Mouse (Mus musculus) adipocyte (in vitro differentiated cells): Measurements from ENCODE around the gene Rapgef6.
"Not testable (repeated sequence)": the region's sequence is repeated elsewhere in the genome, so short reads cannot be mapped to it uniquely, and the experiment has no call there.

Experiments
- DNase-seq: peaks from one replicate; pipeline ENCODE4 v3.0.0-alpha.2; 2016; ENCODE audit warnings: low spot score

Rapgef6 gene

GRCm38 (mm10) chr11:54574741-54575140 is 52.1 kb downstream of the Rapgef6 start:
- no peak for DNase-seq

DNA sequence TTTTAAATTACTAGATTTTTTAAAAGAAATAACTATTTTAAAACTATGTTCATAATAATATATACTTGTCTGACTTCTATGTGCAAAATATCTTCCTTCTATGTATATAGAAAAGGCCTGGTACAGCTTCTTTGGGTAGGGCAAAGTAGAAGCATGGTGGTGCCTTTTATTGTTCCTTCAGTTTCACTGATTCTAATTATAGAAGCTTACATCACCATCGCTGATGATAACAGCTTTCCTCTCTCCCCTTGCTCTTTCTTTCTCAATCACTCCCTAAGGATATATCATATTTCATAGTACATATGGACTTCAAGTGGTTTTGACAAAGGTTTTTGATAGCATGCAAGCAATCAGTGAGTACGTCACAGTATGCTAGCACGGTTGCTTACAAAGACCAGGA is 69.9 kb downstream of the Rapgef6 start:
- no peak for DNase-seq

DNA sequence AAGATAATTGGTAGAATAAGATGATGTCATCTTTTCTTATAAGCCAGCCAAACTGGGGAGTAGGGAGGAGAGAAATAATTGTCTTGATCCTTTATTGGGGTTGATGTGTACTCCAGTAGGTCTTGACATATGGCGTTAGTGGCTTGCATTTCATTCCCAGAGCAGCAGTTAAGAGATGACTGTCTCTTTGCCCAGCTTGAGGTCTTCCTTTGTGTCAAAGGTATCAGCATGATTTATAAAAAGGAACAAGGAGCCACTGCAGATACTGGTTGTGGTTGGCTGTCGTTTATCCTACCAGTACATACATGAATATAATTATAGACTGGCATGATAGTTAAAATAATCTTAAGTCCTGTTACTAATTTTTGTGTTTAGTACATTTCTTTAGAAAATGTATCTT is 71.4 kb downstream of the Rapgef6 start:
- no peak for DNase-seq

DNA sequence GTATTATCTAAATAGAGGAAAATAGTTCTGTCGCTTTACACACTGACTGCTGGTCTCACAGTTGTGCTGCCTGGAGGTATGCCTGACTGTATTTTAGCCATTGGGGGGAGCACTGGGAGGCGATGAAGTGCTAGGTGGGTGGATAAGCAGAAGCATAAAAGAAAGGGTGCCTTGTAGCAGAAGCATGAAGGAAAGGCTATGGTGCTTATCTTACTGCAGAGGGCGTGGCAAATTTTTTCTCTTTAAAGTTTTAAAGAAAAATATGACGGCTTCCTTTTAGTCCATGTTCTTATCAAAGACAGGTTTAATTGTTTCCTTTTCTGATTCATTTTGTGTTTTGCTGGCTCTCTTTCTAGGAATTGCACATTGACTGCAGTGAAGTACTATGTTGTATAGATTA is 72.4 kb downstream of the Rapgef6 start:
- no peak for DNase-seq

GRCm38 (mm10) chr11:54595905-54596555 is 73.4 kb downstream of the Rapgef6 start:
- no peak for DNase-seq

DNA sequence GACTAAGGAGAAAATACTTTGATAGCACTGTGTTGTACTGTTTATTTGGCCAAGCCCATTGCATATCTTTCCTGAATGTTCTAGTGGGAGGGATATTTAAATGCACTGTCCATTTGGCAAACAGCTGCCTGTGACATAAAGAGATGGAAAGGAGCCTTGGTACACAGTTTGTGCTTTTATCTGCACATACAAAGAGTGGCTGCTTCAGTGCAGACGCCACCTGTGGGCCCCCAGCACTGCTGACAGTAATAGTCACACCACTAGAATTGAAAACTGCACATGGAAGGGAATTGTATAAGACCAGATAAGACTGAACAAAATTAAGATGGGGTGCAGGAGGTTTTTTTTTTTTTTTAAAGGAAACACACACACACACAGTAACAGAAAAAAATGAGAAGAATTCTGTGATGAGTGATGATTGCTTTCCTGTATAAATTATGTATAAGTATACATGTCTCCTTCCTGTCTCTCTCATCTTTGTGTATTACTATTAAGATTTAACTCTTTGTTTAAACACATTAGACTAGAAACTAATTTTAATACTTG is 75.3 kb downstream of the Rapgef6 start:
- no peak for DNase-seq

- DNase-seq, result no peak
Measured at GRCm38 (mm10) chr11:54601121-54601520, 78.5 kb downstream of the Rapgef6 start.

- not testable (repeated sequence) for DNase-seq
Measured at GRCm38 (mm10) chr11:54602764-54603163, 80.1 kb downstream of the Rapgef6 start.

DNA sequence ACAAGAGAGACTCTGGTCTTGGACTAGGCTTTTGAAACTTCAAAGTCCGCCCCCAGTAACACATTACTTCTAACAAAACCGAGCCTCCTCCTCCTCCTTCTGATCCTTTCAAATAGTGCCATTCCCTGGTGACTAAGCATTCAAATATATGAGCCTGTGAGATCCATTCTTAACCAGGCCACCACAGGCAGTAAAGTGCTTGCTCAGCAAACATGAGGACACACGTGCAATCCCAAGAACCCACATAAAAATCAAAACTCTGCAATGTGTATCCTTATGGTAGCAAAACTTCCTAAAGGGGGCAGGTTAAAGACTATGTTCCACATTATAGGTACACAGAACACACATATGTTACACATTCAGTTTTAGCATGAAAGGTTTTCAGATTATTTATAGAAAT is 81.8 kb downstream of the Rapgef6 start:
- no peak for DNase-seq

DNA sequence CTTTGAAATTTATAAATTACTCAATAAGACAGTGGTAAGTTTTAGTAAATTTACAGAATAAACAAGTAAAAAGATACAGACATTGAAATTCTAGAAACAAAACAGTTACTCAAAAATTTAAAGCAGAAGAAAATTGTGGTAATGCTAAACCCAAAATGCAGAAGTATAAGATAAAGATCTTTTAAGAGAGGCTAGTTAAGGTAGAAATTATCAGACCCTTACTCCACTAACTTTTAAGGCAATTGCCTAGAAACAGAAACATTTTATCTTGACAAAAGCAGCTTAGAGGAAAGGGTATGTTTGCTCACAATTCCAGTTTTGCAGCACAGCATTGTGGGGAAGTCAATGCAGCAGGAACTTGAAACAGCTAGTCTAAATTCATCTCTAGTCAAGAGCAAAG is 91.0 kb downstream of the Rapgef6 start:
- DNase-seq, result no peak

GRCm38 (mm10) chr11:54614560-54614959 is 91.9 kb downstream of the Rapgef6 start:
- DNase-seq, result no peak

DNA sequence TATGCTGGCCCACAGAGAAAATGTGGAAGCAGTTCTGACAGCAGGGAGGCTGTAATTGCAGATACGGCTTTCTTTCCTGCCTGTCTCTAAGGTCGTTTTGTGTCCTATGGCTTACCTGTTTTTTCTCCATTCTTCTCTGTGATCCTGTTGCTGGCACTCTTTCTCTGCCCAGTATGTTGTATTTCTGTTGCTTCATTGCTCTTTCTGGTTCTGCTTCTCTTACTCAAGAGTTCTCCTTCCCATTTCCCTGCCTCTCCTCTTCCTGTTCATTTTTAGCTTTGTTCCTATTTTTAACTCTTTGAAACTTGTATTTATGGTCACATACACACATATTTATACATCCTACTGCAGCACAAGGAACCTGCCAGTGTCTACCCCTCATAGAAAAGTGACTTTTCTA is 96.2 kb downstream of the Rapgef6 start:
- no peak for DNase-seq

GRCm38 (mm10) chr11:54621725-54622124 is 99.1 kb downstream of the Rapgef6 start:
- DNase-seq, result no peak

DNA sequence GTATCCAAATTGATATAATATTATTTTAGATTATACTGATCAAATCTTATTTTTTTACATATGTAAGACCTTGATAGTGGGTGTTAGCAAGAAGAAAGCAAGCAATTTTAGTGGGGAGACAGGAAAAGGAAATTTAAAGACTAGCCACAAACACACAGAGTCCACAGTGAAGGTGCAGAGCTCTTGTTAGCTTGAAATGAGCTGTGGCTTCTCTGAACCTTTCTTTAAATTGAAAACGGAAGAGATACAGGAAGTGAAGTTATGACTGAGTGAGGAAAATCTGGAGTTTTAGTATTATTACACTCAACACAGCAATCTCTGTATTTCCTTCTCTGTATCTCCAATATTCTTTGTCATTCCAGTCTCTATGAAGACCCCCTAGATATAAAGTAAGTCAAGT is 104.3 kb downstream of the Rapgef6 start:
- DNase-seq, result no peak

DNA sequence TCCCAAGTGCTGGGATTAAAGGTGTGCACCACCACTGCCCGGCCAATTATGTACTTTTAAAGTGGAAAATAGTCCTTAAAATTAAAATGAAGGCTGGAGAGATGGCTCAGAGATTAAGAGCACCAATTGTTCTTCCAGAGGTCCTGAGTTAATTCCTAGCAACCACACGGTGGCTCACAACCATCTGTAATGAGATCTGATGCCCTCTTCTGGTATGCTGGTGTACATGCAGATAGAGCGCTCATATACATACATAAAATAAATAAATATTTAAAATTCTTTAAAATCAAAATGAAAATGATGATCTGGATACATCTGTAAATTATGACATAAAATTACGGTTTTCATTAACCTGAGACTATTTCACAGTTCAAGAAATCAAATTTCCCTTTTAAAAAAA is 123.8 kb downstream of the Rapgef6 start:
- DNase-seq, result no peak

- no peak for DNase-seq
Measured at GRCm38 (mm10) chr11:54648573-54648972, 125.9 kb downstream of the Rapgef6 start.

DNA sequence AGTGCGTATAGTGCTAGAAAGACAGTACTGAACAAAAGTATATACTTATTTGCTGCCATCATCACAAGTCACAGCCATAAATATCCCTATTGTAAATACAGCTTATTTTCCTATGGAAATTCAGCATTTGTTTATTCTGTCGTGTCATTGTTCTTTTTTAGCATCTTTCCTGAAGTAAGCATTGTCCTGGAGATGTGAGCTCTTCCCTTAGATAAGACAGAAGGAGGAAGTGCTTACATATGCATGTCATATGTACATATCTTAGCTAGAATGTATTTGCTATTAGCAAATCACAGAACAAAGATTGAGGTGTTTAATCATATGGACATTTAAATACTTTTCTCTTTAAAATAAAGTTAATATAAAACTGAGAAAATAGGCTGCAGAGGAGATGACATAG is 132.8 kb downstream of the Rapgef6 start:
- no peak for DNase-seq

- DNase-seq, result no peak
Measured at GRCm38 (mm10) chr11:54673575-54674298, 151.1 kb downstream of the Rapgef6 start.

DNA sequence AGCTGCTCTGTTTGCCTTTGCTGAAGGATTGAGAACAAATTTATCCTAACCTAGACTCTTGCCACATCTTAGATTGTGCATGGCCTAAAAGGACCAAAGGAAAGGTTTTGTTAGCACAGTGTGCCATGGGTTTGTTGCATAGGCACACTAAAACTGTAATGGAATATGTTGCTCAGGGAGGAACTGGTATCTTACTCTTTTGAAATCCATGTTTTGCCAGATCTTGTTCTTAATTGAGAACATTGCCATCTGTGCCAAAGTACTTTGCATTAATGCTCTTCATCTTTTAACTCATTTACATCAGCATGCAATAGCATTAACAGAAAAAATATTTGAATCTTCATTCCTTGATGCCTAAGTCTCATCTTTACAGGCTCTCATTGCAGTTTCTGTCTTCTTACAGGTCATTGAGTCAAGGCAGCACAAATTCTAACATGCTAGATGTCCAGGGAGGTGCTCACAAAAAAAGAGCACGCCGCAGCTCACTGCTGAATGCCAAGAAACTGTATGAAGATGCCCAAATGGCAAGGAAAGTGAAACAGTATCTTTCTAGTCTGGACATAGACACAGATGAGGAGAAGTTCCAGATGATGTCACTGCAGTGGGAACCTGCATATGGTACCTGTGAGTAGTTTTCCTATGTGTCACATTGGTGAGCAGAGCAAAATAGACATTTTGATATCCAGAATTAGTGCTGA is 153.3 kb downstream of the Rapgef6 start:
- no peak for DNase-seq

- no peak for DNase-seq
Measured at GRCm38 (mm10) chr11:54679141-54679540, 156.5 kb downstream of the Rapgef6 start.

- DNase-seq, result no peak
Measured at GRCm38 (mm10) chr11:54684831-54685230, 162.2 kb downstream of the Rapgef6 start.

- DNase-seq, result peak; percentile 5
Measured at GRCm38 (mm10) chr11:54690171-54690570, 167.5 kb downstream of the Rapgef6 start.

GRCm38 (mm10) chr11:54691179-54691578 is 168.5 kb downstream of the Rapgef6 start:
- no peak for DNase-seq
